Mouse (Mus musculus) liver, embryonic 15.5 days (tissue): ENCODE measurements around the gene 1700010I14Rik. TPM values are rescaled to one million over a fixed set of nuclear protein-coding genes. Genes with fewer than 3 reads are reported as not detected.

ENCODE experiments used
- ATAC-seq: fragments of 200-750 bp; cut with Nextera tagmentation; 2 replicates; pipeline ENCODE4 v1.8.0; 2017; ENCODE audit warnings: moderate number of reproducible peaks, mild to moderate bottlenecking, moderate library complexity; ENCODE audit not compliant: insufficient read depth
- H3K27ac ChIP-seq: fragments of 300-500 bp; sonication (generic); replicated peaks from 2 replicates; pipeline ENCODE4 v1.5.1; 2015; ENCODE audit warnings: mild to moderate bottlenecking, inconsistent platforms
- H3K27me3 ChIP-seq: fragments of 300-500 bp; sonication (generic); 2 replicates; pipeline ENCODE4 v1.6.1; 2015; ENCODE audit warnings: mild to moderate bottlenecking, inconsistent platforms
- H3K36me3 ChIP-seq: fragments of 300-500 bp; sonication (generic); replicated peaks from 2 replicates; pipeline ENCODE4 v1.6.1; 2015; ENCODE audit warnings: moderate library complexity, mild to moderate bottlenecking, inconsistent platforms
- H3K4me1 ChIP-seq: fragments of 300-500 bp; sonication (generic); replicated peaks from 2 replicates; pipeline ENCODE4 v1.6.1; 2015; ENCODE audit warnings: inconsistent platforms
- H3K4me2 ChIP-seq: fragments of 300-500 bp; sonication (generic); 2 replicates; pipeline ENCODE4 v1.6.1; 2015; ENCODE audit warnings: moderate library complexity, mild to moderate bottlenecking, inconsistent platforms
- H3K4me3 ChIP-seq: fragments of 300-500 bp; sonication (generic); replicated peaks from 2 replicates; pipeline ENCODE4 v1.5.1; 2015; ENCODE audit warnings: mild to moderate bottlenecking, inconsistent platforms
- H3K9ac ChIP-seq: fragments of 300-500 bp; sonication (generic); 2 replicates; pipeline ENCODE4 v1.6.1; 2015; ENCODE audit warnings: moderate library complexity, mild to moderate bottlenecking, inconsistent platforms
- H3K9me3 ChIP-seq: fragments of 300-500 bp; sonication (generic); replicated peaks from 2 replicates; pipeline ENCODE4 v1.6.1; 2016; ENCODE audit warnings: inconsistent platforms
- WGBS: fragments of 180-500 bp; shearing (Covaris S2); methylation state at CpG from one replicate; pipeline ENCODE4 v1.1.7; 2015; ENCODE audit warnings: mixed read lengths; ENCODE audit not compliant: insufficient replicate concordance; 5-methylcytosine and 5-hydroxymethylcytosine counted together
- polyA plus RNA-seq: library from polyadenylated mRNA; unstranded; fragments of >200 nt; fragmentation: Nextera tagmentation; extraction: Ambion mirVana; gene quantifications from 2 replicates; pipeline ENCODE4 v1.2.1, GENCODE M21; 2015

1700010I14Rik gene
- polyA plus RNA-seq: 0.56 and 0.58 TPM in 2 replicates

DNA sequence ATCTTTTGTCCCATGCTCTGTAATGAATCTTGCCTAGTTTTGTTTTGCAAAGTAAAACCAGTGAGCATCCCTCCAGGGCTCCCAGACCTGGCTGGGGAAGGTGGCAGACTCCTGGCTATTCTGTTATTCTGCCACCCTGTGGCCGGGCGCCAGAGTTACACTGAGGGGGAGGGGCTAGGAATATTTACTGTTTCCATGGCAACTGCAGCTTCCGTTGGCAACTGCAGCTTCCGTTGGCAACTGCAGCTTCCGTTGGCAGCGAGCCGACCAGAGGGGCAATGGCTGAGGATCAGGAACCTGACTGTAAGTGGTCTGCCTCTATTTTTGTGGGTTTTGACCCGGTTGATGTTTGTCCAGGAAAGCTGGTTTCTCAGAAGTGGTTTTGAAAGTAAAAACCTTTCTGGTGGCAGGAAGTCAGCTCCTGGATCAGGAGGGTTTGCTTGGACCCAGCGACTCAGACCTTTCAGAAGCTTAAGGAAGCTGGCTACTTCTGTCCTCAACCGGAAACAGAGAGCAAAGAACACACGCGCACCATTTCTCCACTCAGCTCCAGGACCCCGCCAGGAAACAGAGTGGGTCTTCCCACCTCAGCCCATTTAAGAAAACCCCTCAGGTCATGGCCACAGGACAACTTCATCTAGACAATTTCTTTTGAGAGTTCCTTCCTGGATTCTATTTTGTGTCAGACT, at the start of gene 1700010I14Rik:
Gene 1700010I14Rik (plus strand): TSS at position 215 of the 689 bp plus-strand sequence.
- Histone ChIP-seq H3K4me1 (no peaks in the 10 kb centered on the region), H3K4me3 (peak within 1 kb of the TSS; percentile 53), H3K4me2 (peak within 1 kb of the TSS; percentile 57), H3K9me3 (no peaks in the 10 kb centered on the region), H3K27me3 (no peaks in the 10 kb centered on the region), H3K36me3 (no peaks in the 10 kb centered on the region), H3K9ac (0 out of 2 replicates have a peak within 1 kb of the TSS, but pooled peaks have one; percentile 21), H3K27ac (no peak within 1 kb of the TSS; the same call in 1 of the 2 replicates)
- 2% methylated on average over 13 of the region's 13 CpGs for WGBS
- peak; percentile 34; the same call in 1 of the 2 replicates for ATAC-seq

DNA sequence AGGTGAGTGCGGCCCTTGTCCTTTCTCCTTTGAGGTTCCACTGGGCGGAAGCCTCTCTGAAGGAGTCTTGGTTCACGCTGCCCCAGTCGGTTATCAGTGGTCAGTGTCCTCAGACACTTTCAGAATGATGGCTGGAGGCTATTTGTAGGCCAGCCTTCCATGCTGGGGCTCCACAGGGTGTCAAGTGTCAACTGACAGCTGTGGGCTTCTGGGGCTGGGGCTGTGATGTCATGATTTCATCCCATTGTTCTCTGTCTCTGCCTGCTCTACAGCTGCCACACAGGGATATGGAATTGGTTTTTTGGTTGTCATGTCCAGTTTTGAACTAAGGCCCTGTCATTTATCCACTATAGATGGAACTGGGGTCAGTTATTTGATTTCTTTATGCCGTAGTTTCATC, 36.5 kb upstream of the 1700010I14Rik start:
- Histone ChIP-seq H3K27me3 (no peaks in the 10 kb centered on the region), H3K9me3 (no peaks in the 10 kb centered on the region), H3K9ac (no peak overlapping the region), H3K36me3 (no peaks in the 10 kb centered on the region), H3K27ac (no peak overlapping the region), H3K4me2 (no peak overlapping the region), H3K4me1 (no peaks in the 10 kb centered on the region), H3K4me3 (no peak overlapping the region)
- WGBS: 59% methylated on average over 5 of the region's 5 CpGs
- no peak for ATAC-seq

GRCm38 (mm10) chr17:8952951-8953350, 35.2 kb upstream of the 1700010I14Rik start:
- Histone ChIP-seq H3K9me3 (no peaks in the 10 kb centered on the region), H3K4me2 (no peak overlapping the region), H3K9ac (no peak overlapping the region), H3K36me3 (no peaks in the 10 kb centered on the region), H3K27me3 (no peaks in the 10 kb centered on the region), H3K4me1 (no peaks in the 10 kb centered on the region), H3K4me3 (no peak overlapping the region), H3K27ac (no peak overlapping the region)
- no peak for ATAC-seq
- WGBS: 78% methylated on average over 8 of the region's 8 CpGs

DNA sequence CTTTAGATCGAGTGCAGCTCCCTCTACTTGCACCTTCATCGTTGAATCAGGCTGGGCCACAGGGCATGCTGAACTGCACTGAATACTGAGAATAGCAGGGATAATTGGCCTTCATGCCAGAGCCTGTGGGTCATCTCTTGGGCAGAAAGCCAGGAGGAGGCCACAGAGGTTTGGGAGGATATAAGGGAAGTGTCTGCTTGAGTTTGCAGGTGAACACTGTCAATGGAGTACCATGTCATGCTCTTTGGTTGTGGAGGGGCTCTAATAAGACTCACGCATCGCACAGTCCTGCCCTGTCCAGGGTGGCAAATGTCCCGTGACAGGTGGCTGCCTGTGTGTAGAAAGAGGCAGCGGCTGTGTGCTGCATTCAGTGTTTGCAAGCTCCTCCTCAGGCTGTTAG, 30.0 kb upstream of the 1700010I14Rik start:
- H3K9ac ChIP-seq: no peak overlapping the region
- WGBS: 68% methylated on average over 6 of the region's 6 CpGs
- no peaks in the 10 kb centered on the region for H3K9me3 ChIP-seq
- H3K4me1 ChIP-seq: no peaks in the 10 kb centered on the region
- H3K4me2 ChIP-seq: no peak overlapping the region
- no peaks in the 10 kb centered on the region for H3K36me3 ChIP-seq
- H3K27me3 ChIP-seq: no peaks in the 10 kb centered on the region
- H3K4me3 ChIP-seq: no peak overlapping the region
- no peak for ATAC-seq
- H3K27ac ChIP-seq: no peak overlapping the region

DNA sequence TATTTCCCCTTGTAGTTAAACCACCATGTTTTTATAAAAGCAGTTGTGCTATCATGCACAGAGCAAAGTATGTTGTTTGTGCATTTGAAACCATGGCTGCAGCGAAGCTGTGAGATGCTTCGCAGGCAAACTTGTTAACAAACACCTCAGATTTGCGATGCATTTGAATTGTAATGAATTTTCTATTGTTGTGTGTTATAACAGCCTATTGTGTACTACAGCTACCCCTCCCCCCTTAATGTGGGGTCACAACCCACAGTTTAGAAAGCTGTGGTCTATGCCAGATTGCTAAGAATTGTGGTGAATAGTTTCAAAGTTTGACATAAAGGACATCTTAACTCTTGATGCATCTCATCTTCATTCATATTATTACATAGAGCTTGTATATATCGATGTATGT, 27.7 kb upstream of the 1700010I14Rik start:
- no peak for ATAC-seq
- Histone ChIP-seq H3K27me3 (no peaks in the 10 kb centered on the region), H3K36me3 (no peaks in the 10 kb centered on the region), H3K9ac (no peak overlapping the region), H3K4me1 (no peaks in the 10 kb centered on the region), H3K4me2 (no peak overlapping the region), H3K9me3 (no peaks in the 10 kb centered on the region), H3K4me3 (no peak overlapping the region), H3K27ac (no peak overlapping the region)
- WGBS: 71% methylated on average over 4 of the region's 4 CpGs

DNA sequence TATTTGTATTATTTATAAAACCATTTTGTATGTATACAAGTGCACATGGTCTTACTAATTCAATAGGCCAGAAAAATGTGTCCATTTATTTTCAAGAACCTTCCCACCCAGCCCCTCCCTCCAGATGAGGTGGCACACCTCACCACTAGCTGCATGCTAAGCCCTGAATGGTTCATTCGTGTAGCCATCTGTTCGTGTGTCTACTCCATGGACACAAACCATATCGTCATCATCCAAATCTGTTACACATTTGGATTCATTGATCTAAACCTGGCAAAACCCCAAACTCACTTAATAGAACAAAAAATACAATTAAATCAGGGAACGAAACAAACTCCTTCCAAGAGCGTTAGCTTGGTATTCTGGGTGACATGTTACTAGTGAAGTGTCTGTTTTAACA, 27.0 kb upstream of the 1700010I14Rik start:
- Histone ChIP-seq H3K27me3 (no peaks in the 10 kb centered on the region), H3K9me3 (no peaks in the 10 kb centered on the region), H3K4me3 (no peak overlapping the region), H3K27ac (no peak overlapping the region), H3K36me3 (no peaks in the 10 kb centered on the region), H3K4me2 (no peak overlapping the region), H3K9ac (no peak overlapping the region), H3K4me1 (no peaks in the 10 kb centered on the region)
- WGBS: 68% methylated on average over 5 of the region's 5 CpGs
- no peak for ATAC-seq

DNA sequence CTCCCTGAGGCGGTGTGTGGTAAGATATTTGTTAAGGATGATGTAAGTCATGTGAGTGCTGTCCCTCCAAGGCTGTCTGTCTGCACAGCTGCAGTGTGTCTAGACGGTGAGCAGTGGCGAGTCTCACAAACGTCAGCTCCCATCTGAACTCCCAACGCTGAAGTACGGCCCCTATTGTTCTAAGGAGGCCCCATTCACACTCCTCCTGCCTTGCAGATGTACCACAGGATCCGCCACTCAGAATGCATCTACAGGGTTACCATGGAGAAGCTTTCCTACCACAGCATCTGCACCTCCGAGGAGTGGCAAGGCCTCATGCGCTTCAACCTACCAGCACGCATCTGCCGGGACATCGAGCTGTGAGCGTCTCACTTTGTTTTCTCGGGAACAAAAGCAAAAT, 26.5 kb upstream of the 1700010I14Rik start:
- 67% methylated on average over 14 of the region's 14 CpGs for WGBS
- no peaks in the 10 kb centered on the region for H3K27me3 ChIP-seq
- H3K9ac ChIP-seq: no peak overlapping the region
- H3K4me3 ChIP-seq: no peak overlapping the region
- H3K27ac ChIP-seq: no peak overlapping the region
- no peak for ATAC-seq
- no peaks in the 10 kb centered on the region for H3K36me3 ChIP-seq
- no peak overlapping the region for H3K4me2 ChIP-seq
- no peaks in the 10 kb centered on the region for H3K4me1 ChIP-seq
- H3K9me3 ChIP-seq: no peaks in the 10 kb centered on the region

DNA sequence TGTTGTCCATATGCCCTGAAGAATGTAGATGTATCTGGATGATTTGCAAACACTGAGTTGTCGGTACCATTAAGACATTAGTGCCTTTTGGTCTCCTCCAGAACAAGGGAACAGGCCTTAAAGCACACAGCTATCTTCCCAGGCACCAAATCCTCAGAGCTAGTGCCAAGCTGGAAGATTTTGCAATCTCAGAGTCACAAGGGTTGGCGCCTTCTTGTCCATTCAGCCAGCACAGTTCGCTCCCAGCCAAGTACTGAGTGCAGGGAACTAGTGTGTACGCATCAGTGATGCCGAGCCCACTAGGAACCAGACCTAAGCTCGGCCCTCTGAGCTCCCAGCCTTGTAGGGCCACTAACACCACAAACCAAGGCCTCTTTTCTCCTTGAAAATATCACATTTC, 23.0 kb upstream of the 1700010I14Rik start:
- ATAC-seq: no peak
- H3K4me2 ChIP-seq: no peak overlapping the region
- no peak overlapping the region for H3K4me3 ChIP-seq
- H3K27ac ChIP-seq: no peak overlapping the region
- 57% methylated on average over 6 of the region's 6 CpGs for WGBS
- H3K36me3 ChIP-seq: no peaks in the 10 kb centered on the region
- no peaks in the 10 kb centered on the region for H3K4me1 ChIP-seq
- no peak overlapping the region for H3K9ac ChIP-seq
- no peaks in the 10 kb centered on the region for H3K27me3 ChIP-seq
- no peaks in the 10 kb centered on the region for H3K9me3 ChIP-seq

DNA sequence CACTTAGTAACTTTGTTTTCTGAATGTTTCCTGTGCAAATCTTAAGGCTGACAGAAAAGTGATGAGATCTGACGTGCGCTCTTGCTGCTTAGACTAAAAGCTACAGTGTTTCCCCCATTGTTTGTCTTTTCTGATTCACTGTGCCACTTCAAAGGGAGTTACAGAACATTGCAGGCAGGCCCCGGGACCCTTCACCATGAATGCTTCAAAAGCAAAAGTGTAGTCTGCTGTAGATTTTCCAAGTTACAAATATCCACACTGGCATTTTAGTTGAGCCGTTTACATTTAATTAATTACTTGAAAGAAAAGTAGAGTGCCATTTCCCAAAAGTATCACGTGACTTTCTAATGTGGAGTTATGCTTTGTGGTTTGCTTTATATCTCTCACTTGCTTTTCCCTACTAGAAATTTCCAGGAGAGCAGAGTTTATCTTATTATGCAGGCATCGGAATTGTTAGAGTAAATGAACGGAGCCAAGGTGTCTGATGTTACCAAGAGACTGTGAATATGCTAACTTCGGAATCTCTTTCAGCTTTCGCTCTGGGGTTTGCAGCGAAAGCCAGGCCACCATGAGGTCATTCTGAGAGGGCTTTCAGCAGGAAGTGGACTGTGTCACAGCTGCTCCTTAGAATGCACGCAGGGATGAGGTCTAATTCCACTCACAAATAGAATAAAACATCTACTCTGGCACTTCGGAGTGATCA, 15.8 kb upstream of the 1700010I14Rik start:
- Histone ChIP-seq H3K27me3 (no peaks in the 10 kb centered on the region), H3K9ac (no peak overlapping the region), H3K9me3 (no peaks in the 10 kb centered on the region), H3K4me1 (no peaks in the 10 kb centered on the region), H3K27ac (no peak overlapping the region), H3K4me2 (no peak overlapping the region), H3K4me3 (no peak overlapping the region), H3K36me3 (no peaks in the 10 kb centered on the region)
- no peak for ATAC-seq
- WGBS: 46% methylated on average over 12 of the region's 12 CpGs

DNA sequence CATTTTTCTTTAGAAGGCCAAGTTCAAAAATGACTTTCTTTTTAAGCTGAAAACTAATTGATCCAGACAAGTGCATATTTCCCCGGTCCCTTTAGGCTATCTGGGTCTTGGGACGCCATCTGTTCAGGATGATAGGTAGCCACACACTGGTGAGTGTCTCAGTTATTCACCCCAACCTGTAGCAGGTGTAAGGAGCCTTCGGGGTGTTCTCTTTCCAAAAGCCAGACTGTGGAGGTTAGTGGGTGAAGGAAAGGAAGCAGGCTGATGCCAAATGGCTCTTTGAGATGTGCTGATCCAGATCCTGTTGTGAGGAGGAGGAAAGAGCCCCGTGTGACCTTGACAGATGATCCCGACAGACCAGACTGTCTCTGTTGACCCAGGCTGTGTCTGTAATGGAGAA, 14.8 kb upstream of the 1700010I14Rik start:
- ATAC-seq: no peak
- H3K4me3 ChIP-seq: no peak overlapping the region

GRCm38 (mm10) chr17:8974423-8974822, 13.7 kb upstream of the 1700010I14Rik start:
- H3K27ac ChIP-seq: no peak overlapping the region
- no peak overlapping the region for H3K9ac ChIP-seq
- H3K4me2 ChIP-seq: no peak overlapping the region
- no peaks in the 10 kb centered on the region for H3K36me3 ChIP-seq
- no peaks in the 10 kb centered on the region for H3K9me3 ChIP-seq
- no peaks in the 10 kb centered on the region for H3K4me1 ChIP-seq
- no peak for ATAC-seq
- no peak overlapping the region for H3K4me3 ChIP-seq
- no peaks in the 10 kb centered on the region for H3K27me3 ChIP-seq
- 71% methylated on average over 7 of the region's 7 CpGs for WGBS

More for the DNA sequence above, 14.8 kb upstream of the 1700010I14Rik start:
- no peak overlapping the region for H3K4me2 ChIP-seq
- H3K4me1 ChIP-seq: no peaks in the 10 kb centered on the region
- H3K9ac ChIP-seq: no peak overlapping the region
- H3K27me3 ChIP-seq: no peaks in the 10 kb centered on the region
- H3K9me3 ChIP-seq: no peaks in the 10 kb centered on the region
- no peak overlapping the region for H3K27ac ChIP-seq
- 48% methylated on average over 5 of the region's 5 CpGs for WGBS
- no peaks in the 10 kb centered on the region for H3K36me3 ChIP-seq
